Mouse (Mus musculus) heart, adult 2 months (tissue): ENCODE results near the gene Slc35e4. TPM values are rescaled to one million over a fixed set of nuclear protein-coding genes. Genes with fewer than 3 reads are reported as not detected.
A peak's percentile ranks its signal among the peaks of the same experiment; 100 is the strongest.

Source experiments
- DNase-seq, 2 experiments: peaks; one replicate each; pipeline ENCODE4 v3.0.0; 2021
- H3K27ac ChIP-seq: fragments of 200-600 bp; 2 replicates; pipeline ENCODE4 v1.8.1; 2022
- H3K27me3 ChIP-seq: fragments of 200-500 bp; 2 replicates; pipeline ENCODE4 v1.6.1; 2012; ENCODE audit warnings: mild to moderate bottlenecking, low read length, inconsistent platforms, mixed read lengths; ENCODE audit not compliant: control insufficient read depth, insufficient read depth
- H3K36me3 ChIP-seq: fragments of 200-500 bp; 2 replicates; pipeline ENCODE4 v1.6.1; 2012; ENCODE audit warnings: low read length, inconsistent platforms; ENCODE audit not compliant: control insufficient read depth, insufficient read depth
- H3K4me1 ChIP-seq: fragments of 200-500 bp; 2 replicates; pipeline ENCODE4 v1.6.1; 2011; ENCODE audit warnings: low read length; ENCODE audit not compliant: control insufficient read depth, insufficient read depth
- H3K4me3 ChIP-seq: fragments of 200-600 bp; 2 replicates; pipeline ENCODE4 v1.8.1; 2022
- H3K79me2 ChIP-seq: fragments of 200-500 bp; replicated peaks from 2 replicates; pipeline ENCODE4 v1.6.1; 2012; ENCODE audit warnings: mild to moderate bottlenecking, inconsistent platforms, low read length, moderate library complexity, mixed read lengths; ENCODE audit not compliant: control insufficient read depth, insufficient read depth
- H3K9ac ChIP-seq: fragments of 200-500 bp; 2 replicates; pipeline ENCODE4 v1.6.1; 2012; ENCODE audit warnings: low read depth, mild to moderate bottlenecking, control low read depth, inconsistent platforms, low read length, mixed read lengths
- CTCF ChIP-seq: fragments of 200-600 bp; IDR thresholded peaks from 2 replicates; pipeline ENCODE4 v1.8.1; 2022; ENCODE audit warnings: antibody characterized with exemption, mild to moderate bottlenecking, moderate library complexity
- EP300 ChIP-seq: fragments of 200-500 bp; IDR thresholded peaks from 2 replicates; pipeline ENCODE4 v1.6.1; 2011; ENCODE audit warnings: low read depth, low read length, control low read depth; ENCODE audit not compliant: insufficient read depth
- POLR2A ChIP-seq: fragments of 200-500 bp; IDR thresholded peaks from 2 replicates; pipeline ENCODE4 v1.6.1; 2011; ENCODE audit warnings: mild to moderate bottlenecking, low read depth, low read length, control low read depth; ENCODE audit not compliant: insufficient read depth
- WGBS: fragments of 180-500 bp; shearing (Covaris S2); methylation state at CpG from one replicate; pipeline ENCODE4 v1.1.7; 2018; 5-methylcytosine and 5-hydroxymethylcytosine counted together
- intact Hi-C: fragments of 180-260 bp; cut with DNase I; formaldehyde crosslinking; loops from one replicate; pipeline ENCODE4 v1.15.1; 2025
- polyA plus RNA-seq: library from polyadenylated mRNA; depleted of rRNA; stranded (reverse); fragments of >200 nt; gene quantifications from 2 replicates; pipeline ENCODE4 v1.2.3, GENCODE M21; 2012
- total RNA-seq, 2 experiments: library from RNA; stranded (reverse); gene quantifications; 2 replicates each; pipeline ENCODE4 v1.2.3; 2021

Gene Slc35e4
- total and polyA plus RNA-seq, 3 experiments, result 3.9 to 6.9 (median 6.3) TPM

DNA sequence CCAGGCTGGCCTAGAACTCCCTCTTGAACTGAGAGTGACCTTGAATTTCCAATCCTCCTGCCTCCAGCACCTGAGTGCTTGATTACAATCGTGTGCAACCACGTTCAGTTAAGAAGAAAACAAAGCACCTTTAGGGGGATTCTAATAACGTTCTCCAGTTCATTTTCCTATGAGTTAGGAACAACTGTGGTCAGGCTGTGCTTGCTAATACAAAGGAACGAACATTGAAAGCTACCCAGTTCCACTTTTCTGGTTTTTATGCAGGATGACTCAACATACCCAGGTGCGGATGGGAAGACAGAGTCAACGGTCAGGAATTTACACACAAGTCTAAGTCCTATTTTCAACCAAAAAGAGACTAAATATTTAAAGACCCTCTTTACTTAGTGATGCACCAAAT is 20.5 kb downstream of the Slc35e4 start:
- TF ChIP-seq EP300, result no peak
- no peak for TF ChIP-seq POLR2A
- no peak for TF ChIP-seq CTCF
- DNase-seq, result no peak
- 84% methylated on average over 6 of the region's 6 CpGs for WGBS
- intact Hi-C loops, result loop anchor here (2.0 kb wide), 1 partner anchor 19 kb away; no protein-coding TSS in a partner anchor
- Histone ChIP-seq H3K27ac (no peak overlapping the region), H3K79me2 (no peaks in the 10 kb centered on the region), H3K4me3 (no peak overlapping the region), H3K9ac (no peak overlapping the region), H3K4me1 (peaks cover 2% of the 10 kb centered on the region), H3K36me3 (no peaks in the 10 kb centered on the region), H3K27me3 (no peaks in the 10 kb centered on the region)

DNA sequence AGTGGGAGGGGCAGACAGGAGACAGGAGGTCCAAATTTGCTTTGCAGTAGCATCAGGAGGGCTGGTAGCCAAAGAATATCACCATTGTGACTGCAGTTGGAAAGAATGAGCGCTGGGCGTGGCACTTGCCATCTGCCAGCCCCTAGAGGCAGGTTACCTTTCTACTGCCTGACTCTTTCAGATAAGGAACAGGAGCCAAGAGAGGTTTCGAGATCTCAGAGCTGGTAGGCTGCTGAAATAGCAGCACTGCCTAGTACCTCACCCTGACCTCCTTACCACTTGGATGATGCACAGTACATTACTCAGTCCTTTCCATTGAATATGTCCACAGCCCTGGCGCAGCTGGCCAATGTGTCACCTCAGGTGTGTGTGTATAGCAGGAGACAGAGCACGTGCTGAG is 27.1 kb downstream of the Slc35e4 start:
- Histone ChIP-seq H3K27me3 (no peaks in the 10 kb centered on the region), H3K4me1 (no peaks in the 10 kb centered on the region), H3K36me3 (no peaks in the 10 kb centered on the region), H3K79me2 (no peaks in the 10 kb centered on the region), H3K4me3 (no peak overlapping the region), H3K9ac (no peak overlapping the region), H3K27ac (no peak overlapping the region)
- no peak for DNase-seq
- TF ChIP-seq CTCF (no peak), POLR2A (no peak), EP300 (no peak)
- intact Hi-C loops, result no loop called here
- 59% methylated on average over 5 of the region's 5 CpGs for WGBS

DNA sequence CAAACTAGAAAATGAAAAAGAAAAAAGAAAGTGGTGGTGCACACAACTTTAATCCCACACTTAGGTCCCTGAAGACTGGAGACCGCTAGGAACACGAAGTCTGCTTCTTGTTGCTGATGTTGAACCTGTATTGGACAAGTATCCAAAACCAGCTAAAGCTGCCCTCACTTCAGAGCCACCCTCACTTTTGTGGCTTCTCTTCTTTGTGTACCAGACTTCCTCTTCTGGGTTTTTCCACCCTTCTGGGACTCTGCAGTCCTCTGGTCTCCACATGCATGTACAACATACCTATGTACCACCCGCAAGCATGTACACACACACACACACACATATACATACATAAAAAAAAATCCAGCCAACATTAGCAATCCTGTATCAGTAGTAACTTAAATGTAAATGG is 30.8 kb downstream of the Slc35e4 start:
- H3K27me3 ChIP-seq, result no peaks in the 10 kb centered on the region
- no peaks in the 10 kb centered on the region for H3K4me1 ChIP-seq
- intact Hi-C loops, result no loop called here
- H3K27ac ChIP-seq, result no peak overlapping the region
- no peak overlapping the region for H3K9ac ChIP-seq
- H3K79me2 ChIP-seq, result no peaks in the 10 kb centered on the region
- TF ChIP-seq CTCF (no peak), EP300 (no peak), POLR2A (no peak)
- 80% methylated on average over 3 of the region's 3 CpGs for WGBS
- H3K4me3 ChIP-seq, result no peak overlapping the region
- DNase-seq, result no peak
- H3K36me3 ChIP-seq, result no peaks in the 10 kb centered on the region

DNA sequence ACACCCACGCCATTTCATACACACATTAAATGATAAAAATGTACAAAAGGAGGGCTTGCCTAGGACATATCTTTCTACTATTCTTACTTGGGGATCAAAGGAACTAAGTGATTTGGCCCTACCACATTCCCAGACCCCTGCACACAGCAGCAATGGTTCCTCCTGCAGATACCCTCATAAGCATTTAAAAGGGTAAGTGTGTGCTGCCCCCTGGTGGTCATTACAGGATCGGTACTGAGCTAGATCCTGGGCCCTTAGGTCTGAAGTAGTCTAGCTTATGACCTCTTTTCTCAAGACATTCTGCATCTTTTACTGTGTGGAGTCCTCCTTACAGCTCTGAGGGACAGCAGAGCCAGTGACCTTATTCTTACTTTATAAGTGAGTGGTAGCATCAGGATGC is 34.6 kb downstream of the Slc35e4 start:
- peak; percentile 56 to 73 for DNase-seq
- Histone ChIP-seq H3K36me3 (no peaks in the 10 kb centered on the region), H3K27ac (no peak overlapping the region), H3K4me1 (no peaks in the 10 kb centered on the region), H3K79me2 (no peaks in the 10 kb centered on the region), H3K27me3 (no peaks in the 10 kb centered on the region), H3K4me3 (no peak overlapping the region), H3K9ac (no peak overlapping the region)
- intact Hi-C loops, result loop anchor here (2.0 to 5.0 kb wide), 2 partner anchors 71 to 168 kb away; no protein-coding TSS in a partner anchor
- WGBS, result 45% methylated on average over 2 of the region's 2 CpGs
- TF ChIP-seq EP300 (no peak), CTCF (peak; percentile 96; the same call in 1 of the 2 replicates)

DNA sequence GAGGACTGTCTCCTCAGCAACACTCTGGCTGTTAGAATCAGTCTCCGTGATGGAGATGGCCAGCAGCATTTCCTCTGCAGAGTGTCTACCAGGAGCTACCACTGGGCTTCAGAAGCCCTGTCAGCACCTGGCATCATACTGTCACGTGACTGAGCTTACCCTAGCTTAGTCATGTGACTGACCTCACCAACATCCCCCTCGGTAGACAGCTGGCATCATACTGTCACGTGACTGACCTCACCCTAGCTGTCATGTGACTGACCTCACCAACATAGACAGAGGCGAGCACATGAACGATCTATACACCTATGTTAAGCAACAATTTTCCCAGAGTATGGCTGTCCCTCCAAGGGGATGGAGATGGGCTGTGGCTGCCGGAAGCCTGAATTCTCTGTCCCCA is 35.8 kb downstream of the Slc35e4 start:
- Histone ChIP-seq H3K27ac (no peak overlapping the region), H3K27me3 (no peaks in the 10 kb centered on the region), H3K79me2 (no peaks in the 10 kb centered on the region), H3K4me3 (no peak overlapping the region), H3K4me1 (no peaks in the 10 kb centered on the region), H3K9ac (no peak overlapping the region), H3K36me3 (no peaks in the 10 kb centered on the region)
- TF ChIP-seq EP300, result no peak
- no peak for TF ChIP-seq CTCF
- no peak for TF ChIP-seq POLR2A
- WGBS, result 63% methylated on average over 7 of the region's 7 CpGs
- no peak for DNase-seq
- intact Hi-C loops, result loop anchor here (5.0 kb wide), 1 partner anchor 166 kb away; no protein-coding TSS in a partner anchor

DNA sequence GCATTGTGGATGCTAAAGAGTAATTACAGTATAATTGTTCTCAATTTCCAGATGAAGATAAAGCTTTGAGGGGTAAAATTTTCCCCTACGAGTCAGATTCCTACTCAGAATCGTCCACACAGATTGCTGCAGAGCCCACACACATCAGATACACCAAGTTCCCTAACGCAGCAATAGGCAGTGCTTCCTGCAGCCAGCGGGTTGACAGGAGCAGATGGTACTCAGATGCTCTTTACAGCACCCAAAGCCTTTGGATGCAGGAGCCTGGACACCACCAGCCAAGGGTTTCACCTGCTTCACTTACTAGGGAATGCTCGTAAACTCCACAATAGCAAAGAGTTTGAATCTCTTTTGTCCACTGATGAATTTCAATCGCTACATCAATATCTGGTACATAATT is 38.0 kb downstream of the Slc35e4 start:
- intact Hi-C loops, result loop anchor here (5.0 kb wide), 1 partner anchor 164 kb away; no protein-coding TSS in a partner anchor
- WGBS, result 73% methylated on average over 6 of the region's 6 CpGs
- H3K36me3 ChIP-seq, result no peaks in the 10 kb centered on the region

More for the DNA sequence above, 38.0 kb downstream of the Slc35e4 start:
- no peak overlapping the region for H3K9ac ChIP-seq
- H3K27ac ChIP-seq, result no peak overlapping the region
- H3K79me2 ChIP-seq, result no peaks in the 10 kb centered on the region
- no peak overlapping the region for H3K4me3 ChIP-seq
- DNase-seq, result no peak
- H3K4me1 ChIP-seq, result no peaks in the 10 kb centered on the region
- H3K27me3 ChIP-seq, result no peaks in the 10 kb centered on the region
- no peak for TF ChIP-seq EP300
- no peak for TF ChIP-seq POLR2A
- TF ChIP-seq CTCF, result no peak
